Mouse (Mus musculus) gastrocnemius, postnatal 36 days (tissue): Measurements from ENCODE around the gene Cyp2c40. TPM values are rescaled to one million over a fixed set of nuclear protein-coding genes. Genes with fewer than 3 reads are reported as not detected.
"Not testable (repeated sequence)": the region's sequence is repeated elsewhere in the genome, so short reads cannot be mapped to it uniquely, and the experiment has no call there.

ENCODE experiments used
- DNase-seq, 2 experiments: peaks; one replicate each; pipeline ENCODE4 v3.0.0; 2022
- intact Hi-C: fragments of 180-260 bp; cut with DNase I; formaldehyde crosslinking; loops from one replicate; pipeline ENCODE4 v1.15.1; 2025
- long read RNA-seq, 2 experiments: library from polyadenylated mRNA; stranded (forward); transcript quantifications; one replicate each; pipeline ENCODE4 v2.0.0; 2021
- total RNA-seq, 2 experiments: library from RNA; stranded (reverse); gene quantifications; 2 replicates each; pipeline ENCODE4 v1.2.3; 2021

Cyp2c40 gene
- not detected for total RNA-seq
- long read RNA-seq, experiment 1: 0 reads
- long read RNA-seq, experiment 2: 0 reads

DNA sequence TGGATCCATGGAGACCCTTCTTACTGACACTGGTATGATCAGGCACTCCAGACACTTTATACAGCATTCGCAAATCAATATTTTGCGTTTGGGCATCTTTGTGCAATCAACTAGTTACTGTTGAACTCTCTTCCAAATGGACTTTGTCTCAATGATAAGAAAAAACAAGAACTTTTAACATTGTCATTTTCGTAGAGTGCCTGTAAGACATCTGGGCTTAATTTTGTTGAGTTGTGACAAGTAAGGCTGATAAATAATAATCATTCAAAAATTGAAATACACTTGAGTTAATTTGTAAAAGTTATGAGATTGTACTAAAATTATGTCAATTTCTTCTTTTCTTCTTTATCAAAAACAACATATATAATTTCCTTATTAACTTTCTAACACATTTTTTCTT lies at the start of gene Cyp2c40:
Cyp2c40 (minus strand) TSS at position 101 of the 400 bp plus-strand sequence.
- DNase-seq, intact Hi-C loops: not testable (repeated sequence)

DNA sequence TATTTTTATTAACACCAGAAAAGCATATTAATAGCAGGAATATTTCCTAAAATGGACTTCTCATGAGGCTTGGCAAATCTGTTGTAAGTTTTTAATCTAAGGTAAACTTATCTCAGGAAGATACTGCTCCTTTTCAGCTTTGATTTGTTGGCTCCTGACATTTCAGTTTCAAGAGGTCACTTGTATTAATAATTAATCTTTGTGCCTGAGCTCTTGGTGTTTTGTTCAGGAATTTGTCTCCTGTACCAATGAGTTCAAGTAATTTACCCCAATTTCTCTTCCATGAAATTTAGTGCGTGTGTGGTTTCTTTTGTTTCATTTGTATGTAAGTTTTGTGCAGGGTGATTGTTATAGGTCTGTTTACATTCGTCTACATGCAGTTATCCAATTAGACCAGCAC lies 8.3 kb upstream of the Cyp2c40 start:
- intact Hi-C loops, DNase-seq: not testable (repeated sequence)

DNA sequence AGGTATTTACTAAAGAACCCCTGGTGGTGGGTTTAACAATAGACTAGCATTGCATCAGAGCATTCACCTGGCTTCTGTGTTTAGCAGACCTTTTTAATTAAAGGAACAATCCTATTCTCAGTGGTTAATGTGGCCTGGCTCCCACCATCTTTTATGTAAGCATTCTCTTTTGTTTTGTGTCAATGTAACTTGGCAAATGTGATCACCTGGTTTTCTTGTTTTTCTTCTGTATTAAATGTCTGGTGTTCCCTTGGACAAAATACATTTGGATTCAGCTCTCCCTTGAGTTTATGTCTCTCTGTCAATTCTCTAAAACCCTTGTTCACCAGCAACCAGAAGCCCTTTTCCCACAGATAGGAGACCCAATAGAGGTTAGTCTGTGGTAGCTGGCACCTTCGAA lies 3.8 kb upstream of the Cyp2c40 start:
- intact Hi-C loops, DNase-seq: not testable (repeated sequence)

DNA sequence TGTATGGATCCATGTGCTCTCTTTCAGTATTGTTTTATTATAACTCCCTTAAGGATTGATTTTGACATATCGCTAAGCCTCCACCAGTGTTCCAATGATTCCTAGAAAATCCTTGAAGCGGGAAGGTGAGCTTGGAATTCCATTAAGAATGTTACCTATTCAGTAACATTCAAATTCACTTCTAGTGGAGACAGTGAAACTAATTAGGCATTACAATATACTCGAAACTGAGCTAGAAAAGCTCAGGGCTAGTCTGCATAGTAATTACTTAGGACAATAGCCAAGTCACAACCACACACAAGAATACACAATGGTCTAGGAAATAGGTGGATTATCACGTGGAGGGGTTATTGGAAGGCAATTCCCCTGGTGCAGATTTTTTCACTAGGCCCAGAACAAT lies 3.4 kb upstream of the Cyp2c40 start:
- DNase-seq, intact Hi-C loops: not testable (repeated sequence)

DNA sequence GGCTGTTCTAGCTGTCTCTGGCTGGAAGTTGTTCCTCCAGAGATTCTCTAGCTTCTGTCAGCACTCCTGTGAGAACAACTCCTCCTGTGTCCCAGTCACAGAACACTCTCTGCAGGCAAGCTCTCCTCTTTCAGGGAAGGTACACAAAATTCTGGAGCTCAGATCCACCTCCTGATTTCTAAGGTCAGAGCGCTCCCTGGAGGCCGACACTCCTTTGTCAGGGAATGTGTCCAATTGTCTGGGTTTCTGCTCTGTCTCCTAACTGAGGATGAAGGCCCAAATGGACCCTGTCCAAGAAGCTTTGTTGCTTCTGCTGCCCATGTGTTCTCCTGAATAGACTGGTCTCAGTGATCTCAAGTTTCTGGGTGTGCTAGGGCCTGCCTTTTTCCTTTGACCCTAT lies 27.2 kb downstream of the Cyp2c40 start:
- intact Hi-C loops, DNase-seq: not testable (repeated sequence)

DNA sequence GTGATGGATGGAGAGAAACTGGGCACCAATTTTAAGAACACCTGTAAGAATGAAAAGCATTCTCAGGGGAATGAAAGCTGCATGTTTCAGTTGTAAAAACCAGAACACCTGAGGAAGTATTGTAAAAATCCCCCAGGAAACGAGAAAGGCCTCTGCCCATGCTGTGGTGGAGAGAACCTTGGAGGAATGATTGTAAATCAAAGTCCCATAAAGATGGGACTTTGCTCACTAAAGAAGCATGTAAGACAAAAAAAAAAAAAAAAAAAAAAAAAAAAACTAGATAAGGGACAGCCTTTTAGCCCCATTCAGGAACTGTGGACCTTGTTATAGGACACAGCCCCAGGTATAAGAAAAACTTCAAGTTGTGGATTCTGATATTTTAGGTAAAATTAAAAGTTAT lies 67.3 kb downstream of the Cyp2c40 start:
- intact Hi-C loops: no loop called here
- DNase-seq: no peak

DNA sequence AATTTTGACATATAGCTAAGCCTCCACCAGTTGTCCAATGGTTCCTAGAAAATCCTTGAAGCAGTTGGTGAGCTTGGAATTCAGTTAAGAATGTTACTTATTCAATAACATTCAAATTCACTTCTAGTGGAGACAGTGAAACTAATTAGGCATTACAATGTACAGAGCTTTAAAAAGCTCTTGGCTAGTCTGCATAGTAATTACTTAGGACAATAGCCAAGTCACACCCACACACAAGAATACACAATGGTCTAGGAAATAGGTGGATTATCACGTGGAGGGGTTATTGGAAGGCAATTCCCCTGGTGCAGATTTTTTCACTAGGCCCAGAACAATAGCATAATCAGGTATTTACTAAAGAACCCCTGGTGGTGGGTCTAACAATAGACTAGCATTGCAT lies 68.3 kb downstream of the Cyp2c40 start:
- intact Hi-C loops, DNase-seq: not testable (repeated sequence)

DNA sequence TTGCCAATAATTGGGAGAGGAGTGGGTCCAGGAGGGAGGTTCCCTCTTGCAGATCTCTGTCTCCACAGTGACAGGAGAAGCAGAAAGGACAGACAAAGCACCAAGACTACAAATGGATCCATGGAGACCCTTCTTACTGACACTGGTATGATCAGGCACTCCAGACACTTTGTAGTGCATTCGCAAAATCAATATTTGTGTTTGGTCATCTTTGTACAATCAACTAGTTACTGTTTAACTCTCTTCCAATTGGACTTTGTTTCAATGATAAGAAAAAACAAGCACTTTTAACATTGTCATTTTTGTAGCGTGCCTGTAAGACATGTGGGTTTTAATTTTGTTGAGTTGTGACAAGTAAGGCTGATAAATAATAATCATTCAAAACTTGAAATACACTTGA lies 71.7 kb downstream of the Cyp2c40 start, which contains the start of gene Cyp2c68:
Cyp2c68 (minus strand) TSS at position 135 of the 400 bp plus-strand sequence.
- DNase-seq: no peak
- intact Hi-C loops: no loop called here

Other genes with a start within 250 kb of the Cyp2c40 start
- gene Cyp2c67, start 163.8 kb downstream of the Cyp2c40 start, total RNA-seq: not detected
- not detected for gene Cyp2c68, start 71.8 kb downstream of the Cyp2c40 start, total RNA-seq
- not detected for gene Cyp2c69, start 74.0 kb upstream of the Cyp2c40 start, total RNA-seq
- gene Cyp2c37, start 179.6 kb upstream of the Cyp2c40 start, total RNA-seq: not detected